Comparison of ENCODE assay signal across 27 mouse cellular contexts in the genomic region with DNA sequence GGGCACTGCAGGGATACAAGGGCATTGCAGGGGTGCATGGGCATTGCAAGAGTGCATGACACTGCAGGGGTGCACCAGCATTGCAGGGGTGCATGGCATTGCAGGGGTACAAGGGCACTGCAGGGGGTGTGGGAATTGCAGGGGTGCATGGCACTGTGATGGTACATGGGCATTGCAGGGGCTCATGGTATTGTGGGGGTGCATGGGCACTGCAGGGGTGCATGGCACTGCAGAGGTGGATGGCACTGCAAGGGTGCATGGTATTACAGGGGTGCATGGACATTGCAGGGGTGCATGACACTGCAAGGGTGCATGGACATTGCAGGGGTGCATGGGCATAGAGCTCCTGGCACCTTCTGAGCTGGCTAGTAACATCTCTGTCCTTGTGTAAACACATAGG. TPM values are rescaled to one million over a fixed set of nuclear protein-coding genes. Genes with fewer than 3 reads are reported as not detected.
"Had no signal": no experiment of that assay in that cellular context is flagged by ENCODE, and none has a peak within 500 bp of the region (broad histone marks: within the 10 kb centered on the region; RNA-seq: fewer than 3 reads in every experiment).

No protein-coding gene starts in this region.

- H3K4me3 ChIP-seq: gastrocnemius, adult 2 months; heart, embryonic 10.5 days; heart, embryonic 12.5 days; hindbrain, embryonic 10.5 days; hindbrain, embryonic 12.5 days; intestine, embryonic 15.5 days; left cerebral cortex, adult 2 months; limb, embryonic 13.5 days; liver, embryonic 13.5 days; liver, embryonic 15.5 days had no signal

- H3K27me3 ChIP-seq: hindbrain, embryonic 12.5 days; intestine, embryonic 15.5 days; limb, embryonic 13.5 days; liver, embryonic 13.5 days; liver, embryonic 15.5 days had no signal

- H3K4me1 ChIP-seq: heart, embryonic 10.5 days; heart, embryonic 12.5 days; hindbrain, embryonic 10.5 days; hindbrain, embryonic 12.5 days; intestine, embryonic 15.5 days; liver, embryonic 13.5 days; liver, embryonic 15.5 days had no signal

- DNase-seq: gastrocnemius, adult 2 months; gastrocnemius, postnatal 10 days; gastrocnemius, postnatal 25 days; heart, adult 18-20 months; heart, postnatal 10 days; heart, postnatal 4 days; kidney, adult 18-20 months; kidney, adult 8-10 months; kidney, postnatal 10 days; kidney, postnatal 25 days; kidney, postnatal 4 days; layer of hippocampus, adult 9-11 months; liver; liver, embryonic 13.5 days had no signal

- ATAC-seq: hindbrain, embryonic 16.5 days; inflammation-experienced regulatory T-cells, adult 6 months; intestine, embryonic 15.5 days; intestine, postnatal 0 days had no signal

- H3K9me3 ChIP-seq: heart, embryonic 10.5 days; hindbrain, embryonic 10.5 days; intestine, embryonic 15.5 days; liver, embryonic 13.5 days; liver, embryonic 15.5 days had no signal

- H3K27ac ChIP-seq: gastrocnemius, adult 2 months; heart, embryonic 10.5 days; hindbrain, embryonic 10.5 days; hindbrain, embryonic 12.5 days; hindbrain, embryonic 14.5 days; intestine, embryonic 15.5 days; left cerebral cortex, adult 2 months; limb, embryonic 13.5 days; liver, embryonic 13.5 days; liver, embryonic 15.5 days had no signal

- H3K36me3 ChIP-seq: heart, embryonic 10.5 days; heart, embryonic 12.5 days; hindbrain, embryonic 10.5 days; hindbrain, embryonic 12.5 days; intestine, embryonic 15.5 days; limb, embryonic 13.5 days; liver, embryonic 13.5 days; liver, embryonic 15.5 days had no signal

RNA-seq across cellular contexts. Expression of gene Pgbd5, which starts 58.9 kb away (rescaled TPM):
- total RNA-seq: granulocyte monocyte progenitor cell, adult 5-6 weeks had no signal
- polyA plus RNA-seq: inflammation-experienced regulatory T-cells, adult 6 months had no signal
